Mouse (Mus musculus) spleen, adult 2 months (tissue): ENCODE data around the gene Serpina5.

Source experiments
- CTCF ChIP-seq: fragments of 200-500 bp; IDR thresholded peaks from 2 replicates; pipeline ENCODE4 v1.5.1; 2011; ENCODE audit warnings: mild to moderate bottlenecking, inconsistent platforms; ENCODE audit not compliant: insufficient read depth, insufficient read length, insufficient replicate concordance; ENCODE audit errors: extremely low read depth
- POLR2A ChIP-seq: fragments of 200-500 bp; IDR thresholded peaks from 2 replicates; pipeline ENCODE4 v1.6.1; 2011; ENCODE audit warnings: low read depth, low read length, inconsistent platforms

- TF ChIP-seq POLR2A (no peak), CTCF (no peak)
Observed at GRCm38 (mm10) chr12:104067549-104067948, 33.4 kb upstream of the Serpina5 start.
